Mouse (Mus musculus) MEL-GATA-1-ER (cell line): ENCODE measurements around the gene Snrnp70.
"Not testable (repeated sequence)": the region's sequence is repeated elsewhere in the genome, so short reads cannot be mapped to it uniquely, and the experiment has no call there.

Source experiments
- DNase-seq: peaks from one replicate; pipeline ENCODE4 v3.0.0-alpha.2; 2012; ENCODE audit warnings: low read depth; ENCODE audit errors: extremely low read depth

Snrnp70 gene

GRCm38 (mm10) chr7:45368178-45368577, 27.4 kb downstream of the Snrnp70 start:
- DNase-seq = no peak

DNA sequence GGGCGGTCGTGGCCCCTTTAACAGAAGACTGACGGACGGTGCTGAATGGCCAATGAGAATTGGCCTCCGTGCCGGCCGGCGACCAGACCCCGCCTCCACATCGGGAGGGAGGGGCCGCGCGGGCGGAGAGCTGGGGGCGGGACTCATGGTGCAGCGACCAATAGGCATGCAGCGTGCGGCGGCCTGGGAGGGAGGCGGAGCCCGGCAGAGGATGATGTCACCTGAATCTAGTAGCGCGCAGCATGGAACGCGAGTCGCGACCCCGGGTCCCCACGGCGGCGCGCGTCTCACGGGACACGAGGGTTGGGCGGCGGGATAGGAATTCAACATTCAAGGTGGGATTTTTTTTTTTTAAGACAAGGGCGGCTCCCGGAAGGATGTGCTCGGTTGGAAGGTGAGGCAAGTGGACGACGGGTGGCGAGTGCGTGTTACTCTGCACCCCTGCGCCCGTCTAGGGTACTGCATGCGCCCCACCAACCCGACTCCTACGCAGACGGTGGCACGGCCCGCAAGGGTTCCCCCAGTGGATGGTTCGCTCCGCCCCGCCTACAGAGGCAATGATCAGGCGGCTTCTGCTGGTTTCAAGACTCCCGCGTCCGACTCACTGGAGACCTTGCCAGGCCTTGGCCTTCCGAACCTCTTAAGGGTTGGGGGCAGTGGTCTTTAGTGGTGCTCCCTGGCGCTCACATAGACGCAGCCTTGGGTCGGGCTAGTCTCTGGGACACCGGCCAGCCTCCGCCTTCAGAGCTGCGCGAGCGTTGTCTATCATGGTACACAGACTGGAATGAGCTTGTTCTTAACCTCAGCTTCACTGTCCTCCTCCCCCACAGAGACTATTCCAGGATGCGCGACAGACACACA, 28.3 kb downstream of the Snrnp70 start:
- peak; percentile 81 for DNase-seq

DNA sequence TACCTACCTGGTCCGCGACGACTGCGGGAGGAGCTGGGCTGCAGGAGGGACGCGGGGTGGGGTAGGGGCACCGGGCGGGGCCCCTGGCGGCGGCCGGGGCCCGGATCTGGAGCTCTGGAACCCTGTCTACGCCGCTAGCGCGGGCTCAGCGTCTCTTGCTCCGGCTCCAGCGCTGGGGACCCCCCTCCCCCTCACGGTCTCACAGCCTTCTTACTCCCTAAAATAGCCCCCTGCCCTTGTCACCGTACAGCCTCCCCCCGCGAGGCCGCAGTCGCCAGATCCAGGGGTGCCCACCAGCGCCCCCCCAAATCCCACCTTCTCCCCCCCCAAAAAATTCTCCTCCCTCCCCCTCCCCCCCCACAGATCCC, 28.9 kb downstream of the Snrnp70 start, which contains the start of gene Ppfia3:
Ppfia3 (minus strand) TSS at position 368 of the 368 bp plus-strand sequence.
- no peak for DNase-seq

DNA sequence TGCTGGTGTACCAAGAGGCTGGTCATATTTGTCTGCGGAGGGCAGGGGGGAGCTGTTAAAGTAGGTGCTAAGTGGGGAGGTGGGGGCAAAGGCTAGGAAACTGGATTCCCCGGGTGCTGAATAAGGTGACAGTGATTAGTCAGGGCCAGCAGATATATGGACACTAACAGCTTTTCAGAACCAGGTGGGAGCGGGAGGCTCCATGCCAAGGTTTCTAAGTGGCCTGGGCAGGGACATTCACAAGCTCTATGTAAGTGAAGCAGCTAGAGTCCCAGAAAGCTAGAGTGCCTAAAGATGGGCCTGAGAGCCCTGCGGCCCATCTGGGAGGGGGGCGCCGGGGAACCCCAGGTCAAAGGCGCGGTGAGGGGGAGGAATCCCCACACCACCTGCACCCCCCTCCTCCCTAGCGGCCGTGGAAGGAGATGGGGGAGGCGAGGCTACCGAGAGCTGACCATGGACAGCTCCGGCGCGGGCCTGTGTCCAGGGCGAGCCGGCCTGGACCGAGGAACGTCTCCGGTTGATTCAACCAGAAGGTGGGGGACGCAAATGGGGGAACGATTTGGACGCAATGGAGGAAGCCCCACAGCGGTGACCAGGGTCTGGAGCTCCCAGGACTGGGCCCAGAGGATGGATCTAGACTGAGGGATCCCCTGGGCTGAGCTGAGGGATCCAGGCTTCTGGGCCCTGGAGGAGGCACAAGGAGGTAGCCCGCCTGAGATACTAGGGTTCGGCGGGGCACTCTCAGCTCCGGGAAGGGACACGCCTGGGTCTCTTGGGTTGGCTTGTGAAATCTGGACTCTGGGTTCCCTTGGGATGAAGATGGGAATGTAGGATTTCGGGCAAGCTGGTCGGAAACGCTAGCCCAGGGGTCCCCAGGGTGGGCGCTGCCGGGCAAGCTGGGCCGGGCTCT, 29.5 kb downstream of the Snrnp70 start:
- no peak for DNase-seq

GRCm38 (mm10) chr7:45363983-45364382, 31.6 kb downstream of the Snrnp70 start:
- DNase-seq = no peak

DNA sequence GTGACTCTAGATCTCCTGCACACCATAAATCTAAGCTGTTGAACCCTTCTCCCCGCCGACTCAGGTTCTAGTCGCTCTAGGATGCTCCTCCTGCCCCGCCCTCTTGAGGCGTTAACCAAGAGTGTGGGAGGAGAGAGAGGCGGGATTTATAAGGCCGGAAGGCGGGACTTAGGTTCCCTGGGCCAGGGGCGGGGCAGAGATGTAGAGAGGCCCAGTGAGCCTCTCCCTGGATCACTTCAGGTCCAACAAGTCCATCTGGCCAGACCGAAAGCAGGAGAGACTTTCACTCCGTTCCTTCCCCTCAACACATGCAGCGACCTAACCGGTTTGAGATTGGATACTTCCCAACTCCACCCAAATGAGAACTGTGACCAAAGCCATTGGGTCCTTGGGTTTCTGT, 32.7 kb downstream of the Snrnp70 start:
- peak; percentile 64 for DNase-seq

GRCm38 (mm10) chr7:45361243-45361804, 34.2 kb downstream of the Snrnp70 start:
- peak; percentile 98 for DNase-seq

- DNase-seq = no peak
Observed at GRCm38 (mm10) chr7:45360404-45361125, 35.0 kb downstream of the Snrnp70 start.

DNA sequence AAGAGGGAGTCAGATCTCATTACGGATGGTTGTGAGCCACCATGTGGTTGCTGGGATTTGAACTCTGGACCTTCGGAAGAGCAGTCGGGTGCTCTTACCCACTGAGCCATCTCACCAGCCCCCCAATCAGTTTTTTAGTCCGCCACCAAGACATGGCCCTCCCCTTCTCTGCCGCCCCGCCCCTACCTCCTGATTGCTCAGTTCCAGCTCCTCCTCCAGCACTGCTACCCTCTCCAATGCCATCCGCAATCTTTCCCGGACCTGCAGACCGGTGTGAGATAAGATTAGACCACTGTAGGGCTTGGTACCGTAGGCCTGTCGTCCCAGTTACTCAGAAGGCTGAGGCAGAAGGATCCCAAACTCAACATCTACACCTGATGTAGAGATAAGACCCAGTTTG, 36.5 kb downstream of the Snrnp70 start:
- DNase-seq = not testable (repeated sequence)

- no peak for DNase-seq
Observed at GRCm38 (mm10) chr7:45356087-45356486, 39.5 kb downstream of the Snrnp70 start.

DNA sequence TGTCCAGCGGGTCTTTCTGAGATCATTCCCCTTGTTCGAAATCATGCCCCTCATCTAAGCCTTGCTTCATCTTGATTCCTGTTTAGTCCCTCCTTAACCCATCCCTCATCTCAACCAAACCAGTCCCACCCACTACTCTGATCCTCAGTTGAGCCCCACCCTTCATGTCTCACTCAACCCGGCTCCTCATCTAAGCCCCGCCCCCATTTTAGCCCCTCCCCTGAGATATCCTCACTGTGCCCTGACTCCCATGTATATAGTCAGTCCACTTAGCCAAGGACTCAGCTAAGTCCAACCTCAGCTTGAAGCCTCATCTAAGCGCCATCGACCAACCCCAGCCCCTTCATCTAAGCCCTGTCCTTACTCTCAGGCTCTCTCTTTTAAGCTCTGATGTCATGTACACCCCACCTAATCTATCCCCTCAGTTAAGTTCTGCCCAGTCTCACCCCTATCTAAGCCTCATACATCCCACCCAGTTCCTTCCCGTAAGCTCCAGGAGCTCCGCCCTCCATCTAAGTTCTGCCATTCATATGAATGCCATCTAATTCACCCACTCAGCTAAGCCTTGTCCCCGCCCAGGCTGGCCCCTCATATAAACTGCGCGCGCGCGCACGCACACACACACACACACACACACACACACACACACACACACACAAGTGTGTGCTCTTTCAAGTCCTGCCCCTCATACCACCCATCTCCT, 40.1 kb downstream of the Snrnp70 start:
- DNase-seq = no peak

- no peak for DNase-seq
Observed at GRCm38 (mm10) chr7:45353041-45353440, 42.5 kb downstream of the Snrnp70 start.

GRCm38 (mm10) chr7:45346905-45347304, 48.6 kb downstream of the Snrnp70 start:
- no peak for DNase-seq

DNA sequence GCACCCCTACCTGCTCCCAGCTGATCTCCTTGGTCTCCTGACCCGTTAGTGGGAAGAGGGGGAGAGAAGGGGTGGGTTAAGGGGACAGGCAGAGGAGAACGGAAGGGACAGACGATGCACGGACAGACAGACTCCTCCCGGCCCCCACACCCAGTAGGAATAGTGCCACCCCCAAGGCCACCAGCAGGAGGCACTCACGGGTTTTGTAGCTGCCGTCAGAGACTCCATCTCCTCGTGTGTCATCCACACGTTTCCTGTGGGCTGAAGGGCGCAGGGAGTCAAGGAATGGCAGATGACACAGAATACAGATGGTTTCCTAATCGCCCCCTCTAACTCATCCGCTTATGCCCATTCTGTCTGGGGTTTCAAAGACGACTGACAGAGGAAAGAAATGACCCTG, 52.0 kb downstream of the Snrnp70 start:
- no peak for DNase-seq

DNA sequence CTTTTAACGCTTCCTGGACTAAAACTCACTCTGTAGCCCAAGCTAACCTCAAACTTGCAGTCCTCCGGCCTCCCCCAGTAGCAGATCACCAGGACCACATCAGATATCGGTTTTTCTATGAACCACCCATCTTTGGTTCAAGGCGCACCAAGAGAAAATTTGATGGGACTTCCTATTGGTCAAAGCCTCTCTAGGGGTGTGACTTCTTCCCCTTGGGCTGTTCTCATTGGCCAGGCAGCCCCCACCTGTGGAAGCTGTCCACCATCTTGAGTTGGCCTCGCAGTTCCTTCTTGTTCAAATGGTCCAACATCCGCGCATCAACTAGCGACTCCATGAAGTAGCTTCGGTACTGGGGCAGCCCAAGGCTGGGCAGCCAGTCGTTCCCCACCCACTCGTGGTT, 53.5 kb downstream of the Snrnp70 start:
- DNase-seq = no peak

DNA sequence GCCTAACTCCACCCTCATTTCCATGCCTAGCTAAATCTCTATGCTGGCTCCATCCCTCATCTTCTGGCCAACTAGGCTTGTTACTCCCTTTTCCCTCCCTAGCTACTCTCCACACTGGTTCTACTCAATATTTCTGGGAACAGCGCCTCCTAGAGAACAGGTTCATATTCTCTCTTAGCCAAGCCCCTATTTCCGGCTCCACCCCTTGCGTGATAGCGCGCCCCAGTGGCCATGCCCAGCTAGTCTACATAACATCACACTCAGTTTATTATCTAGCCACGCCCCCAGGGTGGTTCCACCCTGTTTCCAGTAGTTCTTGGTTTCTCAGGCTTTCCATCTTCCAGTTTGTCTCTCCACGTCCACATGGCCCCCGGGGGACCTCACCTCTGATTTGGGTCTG, 54.2 kb downstream of the Snrnp70 start:
- peak; percentile 93 for DNase-seq

DNA sequence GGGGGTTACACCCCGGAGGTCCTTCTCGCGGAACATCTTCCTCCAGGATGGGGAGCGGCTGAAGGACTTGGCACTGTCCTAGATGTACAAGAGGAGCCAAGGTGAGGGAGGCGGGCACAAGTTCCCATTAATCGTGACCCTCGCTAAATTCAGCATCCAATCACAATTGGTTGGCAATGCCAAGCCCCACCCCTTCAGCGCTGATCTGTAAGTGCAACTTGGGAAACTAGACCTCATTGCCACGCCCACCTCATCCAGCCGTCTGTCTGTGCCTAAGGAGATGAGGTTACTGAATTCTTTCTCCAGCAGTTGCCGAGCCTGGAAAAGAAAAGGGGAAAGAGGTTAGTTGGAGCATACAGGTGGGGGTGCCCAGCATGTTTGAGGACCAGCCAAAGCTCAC, 54.9 kb downstream of the Snrnp70 start:
- DNase-seq = peak; percentile 91

GRCm38 (mm10) chr7:45340066-45340442, 55.5 kb downstream of the Snrnp70 start:
- no peak for DNase-seq

DNA sequence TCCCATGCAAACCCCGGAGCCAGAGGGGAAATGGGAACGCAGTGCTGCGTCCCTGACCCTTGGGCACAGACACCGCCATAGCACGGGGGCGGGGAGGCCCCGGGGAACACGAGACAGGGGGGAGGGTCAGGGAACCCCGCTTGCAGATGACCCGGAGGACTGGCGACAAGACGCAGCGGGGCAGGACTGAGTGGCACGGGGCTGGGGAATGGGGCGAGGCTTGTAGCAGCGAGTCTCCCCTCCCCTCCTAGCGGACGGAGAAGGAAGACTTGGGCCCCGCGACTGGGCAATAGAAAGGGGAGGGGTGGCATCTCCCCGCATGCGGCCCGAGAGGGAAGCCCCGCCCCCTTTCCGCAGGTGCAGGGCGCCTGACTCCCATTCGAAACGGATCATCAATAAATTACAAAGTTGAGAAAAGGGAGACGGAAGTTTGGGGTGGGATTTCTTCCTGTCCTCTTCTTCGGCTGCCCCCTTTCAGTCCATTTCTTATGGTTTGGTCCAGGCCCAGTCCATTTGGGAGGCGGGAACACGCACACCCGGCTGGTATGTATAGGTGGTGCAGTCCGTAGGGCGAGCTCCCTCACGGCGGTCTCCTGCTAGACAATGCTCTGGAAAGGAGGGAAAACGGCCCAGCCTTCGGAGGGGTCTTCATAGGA, 56.0 kb downstream of the Snrnp70 start:
- peak; percentile 72 for DNase-seq
